Mouse (Mus musculus) T-cell, adult 2 months (primary cell): ENCODE results near the gene Tdo2.

Source experiments
- DNase-seq: peaks from one replicate; pipeline ENCODE4 v3.0.0; 2022; ENCODE audit warnings: low spot score

Tdo2 gene

DNA sequence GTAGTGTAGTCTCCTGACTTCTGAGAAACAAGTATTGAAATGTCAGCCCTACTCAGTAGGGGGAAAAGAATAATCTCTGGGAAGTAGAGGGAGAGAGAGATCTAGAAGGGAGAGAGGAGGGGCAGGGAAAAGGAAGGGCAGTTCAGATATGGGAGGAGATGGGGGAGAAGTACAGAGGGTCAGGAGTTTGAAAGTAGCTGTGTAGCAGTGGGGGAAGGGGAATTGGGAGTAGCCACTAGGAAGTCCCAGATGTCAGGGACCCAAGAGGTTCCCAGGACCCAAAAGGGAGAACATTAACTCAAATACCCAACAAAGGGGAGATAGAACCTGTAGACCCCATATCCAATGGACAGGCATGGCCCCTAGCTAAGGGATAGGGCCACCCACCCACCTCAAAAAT is at the start of gene Tdo2:
TSS of gene Tdo2 (minus strand) at position 101 of the 400 bp plus-strand sequence.
- no peak for DNase-seq

DNA sequence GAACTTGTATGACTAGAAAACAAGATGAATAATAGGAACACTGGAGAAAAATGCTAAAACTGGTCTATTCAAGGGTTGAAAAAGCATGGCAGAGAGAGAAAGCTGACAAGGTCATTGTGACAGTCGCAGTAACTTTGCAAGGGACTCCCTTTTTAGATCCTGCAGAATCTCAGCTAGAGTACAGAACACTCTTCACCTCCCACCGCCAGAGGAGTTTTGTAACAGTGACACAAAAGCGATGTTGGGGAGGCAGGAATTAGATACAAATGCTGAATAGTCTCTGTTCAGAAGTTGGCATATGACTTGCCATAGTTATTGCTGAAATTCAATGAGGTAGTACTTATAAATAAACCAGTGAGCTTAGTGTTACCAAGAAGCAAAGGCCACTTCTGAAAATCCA is 47.1 kb upstream of the Tdo2 start:
- no peak for DNase-seq

DNA sequence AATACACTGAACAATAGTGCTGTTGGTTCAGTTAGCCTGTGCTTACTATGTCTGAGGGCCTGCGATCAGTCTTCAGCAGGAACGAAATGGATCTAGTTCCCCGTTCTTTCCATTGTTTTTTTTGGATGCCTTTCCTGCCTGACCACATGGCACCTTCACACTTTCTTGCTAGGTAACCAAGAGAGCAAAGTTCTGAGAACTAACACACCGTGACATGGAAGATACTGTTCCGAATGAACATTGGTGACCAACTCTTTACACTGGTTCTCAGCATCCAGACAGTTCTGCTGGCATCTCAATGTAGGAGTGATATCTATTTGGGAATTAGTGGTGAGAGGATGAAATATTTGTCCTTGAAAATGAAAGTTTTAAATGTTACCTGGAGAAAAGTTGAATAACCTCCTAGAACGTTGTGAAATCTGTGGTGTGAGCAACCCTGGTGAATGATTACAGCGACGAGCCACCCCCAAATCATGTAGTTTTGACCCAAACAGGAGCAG is 46.5 kb upstream of the Tdo2 start:
- DNase-seq, result no peak

DNA sequence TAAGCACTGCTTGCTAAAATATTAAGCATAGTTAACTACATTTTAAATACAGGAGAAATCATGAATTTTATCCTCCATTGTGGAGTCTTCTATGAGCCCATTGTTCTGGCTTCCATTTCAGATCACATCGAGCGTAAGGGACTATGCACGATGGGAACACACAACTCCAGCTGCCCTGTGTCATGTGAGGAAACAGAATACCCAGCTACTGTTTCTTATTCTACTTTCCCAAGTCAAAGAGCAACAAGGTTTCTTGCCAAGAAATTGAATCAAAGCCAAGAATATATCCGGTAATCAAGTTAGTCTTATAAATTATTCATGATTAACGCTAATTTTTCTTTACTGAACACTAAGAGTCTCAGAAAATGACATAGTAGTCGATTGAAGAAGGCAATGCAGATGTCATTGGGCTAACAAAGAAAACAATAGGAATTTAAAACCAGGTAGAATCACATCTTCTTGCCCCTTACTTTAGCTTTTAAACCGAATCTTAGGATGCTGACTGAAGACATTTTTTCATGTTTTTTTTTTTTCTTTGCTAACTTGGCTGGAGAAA is 38.2 kb upstream of the Tdo2 start:
- no peak for DNase-seq

DNA sequence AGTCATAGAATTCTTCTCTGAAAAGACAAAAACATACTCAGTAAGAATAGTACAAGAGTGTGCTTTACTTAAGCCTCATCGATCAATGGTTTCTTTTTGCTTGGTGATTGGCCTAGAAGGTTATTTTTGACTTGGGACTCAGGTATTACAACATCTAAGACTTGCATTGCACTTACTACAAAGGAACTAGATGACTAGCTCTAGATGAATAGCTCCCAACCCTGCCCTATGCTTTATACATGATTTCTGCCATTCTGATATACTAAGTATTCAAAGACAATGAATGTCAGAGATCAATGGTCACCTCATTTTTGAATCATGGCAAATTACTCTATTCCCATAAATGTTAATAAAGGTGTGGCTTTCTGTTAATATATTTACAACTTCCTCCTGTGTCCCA is 31.0 kb upstream of the Tdo2 start:
- DNase-seq, result no peak

DNA sequence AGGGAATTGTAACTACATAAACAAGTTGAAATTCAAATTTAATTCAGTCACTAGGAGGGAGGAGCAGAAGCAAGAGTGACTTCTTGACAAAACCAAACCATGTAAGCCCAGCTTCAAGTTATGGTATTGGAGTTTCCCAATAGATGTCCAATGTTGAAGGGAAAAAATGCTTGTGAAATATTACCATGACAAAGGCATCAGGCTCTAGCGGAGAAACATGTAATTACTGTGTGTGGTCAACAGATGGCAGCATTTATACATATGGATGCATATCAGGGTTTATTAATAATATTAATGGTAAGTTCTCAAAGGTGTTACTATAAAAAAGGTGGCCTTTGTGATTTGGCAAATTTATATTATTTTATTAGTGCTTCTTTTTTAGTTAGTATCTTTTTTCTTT is 20.0 kb upstream of the Tdo2 start:
- DNase-seq, result no peak

DNA sequence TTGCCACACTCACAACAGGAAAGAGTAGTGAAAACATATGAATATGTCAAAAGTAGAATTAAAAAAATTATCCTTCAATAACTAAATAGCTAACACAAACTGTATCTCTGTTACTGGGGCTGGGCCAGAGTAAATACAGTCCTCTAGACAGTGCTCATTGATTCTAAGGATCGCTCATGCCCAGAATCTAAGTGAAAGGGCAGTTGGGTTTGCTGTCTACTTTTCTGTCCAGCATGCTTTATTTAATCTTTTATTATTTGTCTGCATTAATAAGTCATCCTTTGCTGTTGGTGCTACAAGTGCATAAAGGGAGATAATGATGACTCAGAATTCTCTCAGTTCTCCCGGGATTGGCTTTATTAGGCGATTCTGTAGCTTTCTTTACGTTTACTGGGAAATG is 19.4 kb upstream of the Tdo2 start:
- DNase-seq, result no peak

DNA sequence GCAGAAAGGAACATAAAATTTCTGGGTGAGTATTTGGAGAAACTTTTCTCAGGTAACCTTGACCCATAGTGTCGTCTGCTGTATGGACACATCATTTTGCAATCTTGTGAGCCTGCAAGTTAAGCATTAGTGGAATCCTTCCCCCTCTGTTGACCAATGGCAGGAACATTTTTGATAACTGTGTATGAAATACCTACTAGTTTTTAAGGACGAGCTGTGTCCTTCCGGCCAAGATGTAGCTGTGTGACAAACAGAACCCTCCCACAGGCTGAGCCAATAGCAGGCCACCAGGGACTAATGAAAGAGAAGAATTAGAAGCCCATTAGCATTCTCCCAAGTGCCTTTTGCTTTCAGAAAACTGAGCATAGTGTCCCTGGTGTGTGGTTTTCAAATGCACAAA is 14.5 kb upstream of the Tdo2 start:
- DNase-seq, result no peak

DNA sequence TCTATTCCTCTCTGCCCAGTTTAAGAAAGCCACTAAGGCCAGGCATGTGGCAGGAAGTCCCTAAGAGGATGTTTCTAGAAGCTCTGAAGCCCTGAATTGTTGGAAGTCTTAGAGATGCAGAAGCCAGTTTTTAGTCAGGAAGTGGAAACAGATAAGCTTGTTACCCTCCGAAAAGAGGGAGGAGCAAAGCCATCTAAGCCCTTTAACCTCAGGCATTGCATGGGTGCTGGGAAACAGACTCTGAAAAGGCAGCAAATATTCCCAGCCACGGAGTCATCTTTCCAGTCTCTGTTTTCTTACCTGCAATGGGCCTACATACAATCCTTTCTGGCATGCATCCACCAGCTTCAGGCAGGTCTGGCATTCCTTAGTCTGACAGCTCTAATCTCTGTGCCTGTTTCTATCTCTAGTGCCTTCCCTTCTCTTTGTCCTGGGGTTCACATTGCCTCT is 13.7 kb upstream of the Tdo2 start:
- DNase-seq, result no peak

DNA sequence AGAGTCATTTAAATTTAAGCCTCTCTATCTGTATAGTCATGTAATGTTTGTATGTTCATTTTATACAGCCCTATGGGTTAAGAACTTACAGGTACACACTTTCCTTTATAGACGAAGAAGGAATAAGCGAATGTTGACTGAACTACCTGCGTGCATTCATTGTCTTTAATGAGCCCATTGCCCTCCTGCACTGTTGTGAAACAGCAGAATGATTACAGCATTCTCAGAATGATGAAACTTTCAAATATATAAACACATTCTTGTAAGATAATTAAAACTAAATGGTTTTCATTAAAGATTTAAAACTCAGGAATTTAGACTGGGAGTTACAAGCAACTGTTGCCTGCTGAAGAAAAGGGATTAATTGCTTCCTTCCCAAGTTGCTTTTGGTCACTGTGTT is 11.6 kb upstream of the Tdo2 start:
- no peak for DNase-seq

DNA sequence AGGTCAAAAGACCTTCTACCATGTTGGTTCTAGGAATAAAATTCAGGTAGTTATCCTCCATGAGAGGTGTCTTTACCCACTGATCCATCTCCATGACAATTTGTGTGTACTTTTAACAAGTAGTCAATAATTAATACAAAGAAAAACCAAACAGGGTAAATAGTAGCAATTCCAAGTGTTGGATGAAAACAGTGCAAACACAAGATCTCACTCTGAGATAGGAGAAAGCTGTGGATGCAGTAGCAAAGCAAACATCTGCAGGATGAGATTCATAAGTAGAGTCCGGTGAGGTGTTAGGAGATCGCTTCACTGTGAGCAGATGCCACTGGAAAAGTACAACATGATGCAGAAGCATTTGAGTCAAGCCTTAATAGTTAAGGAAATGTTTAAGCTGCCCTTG is 10.1 kb upstream of the Tdo2 start:
- DNase-seq, result no peak

DNA sequence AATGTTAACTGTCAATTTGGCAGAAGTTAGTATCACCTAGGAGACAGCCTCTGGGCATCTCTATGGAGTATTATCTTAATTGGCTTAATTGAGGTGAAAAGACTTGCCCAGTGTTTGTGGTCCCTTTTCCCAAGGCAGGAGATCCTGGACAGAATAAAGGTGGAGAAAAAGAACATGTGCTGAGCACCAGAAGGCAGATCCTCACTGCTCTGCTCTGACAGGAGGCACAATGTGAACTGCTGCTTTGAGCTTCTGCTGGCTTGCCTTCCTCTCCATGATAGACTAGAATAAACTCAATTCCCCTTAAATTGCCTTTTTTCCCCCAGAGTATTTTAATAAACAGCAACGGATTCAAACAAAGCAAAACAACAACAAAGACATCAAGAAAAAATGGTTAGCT is 9.1 kb upstream of the Tdo2 start:
- no peak for DNase-seq

DNA sequence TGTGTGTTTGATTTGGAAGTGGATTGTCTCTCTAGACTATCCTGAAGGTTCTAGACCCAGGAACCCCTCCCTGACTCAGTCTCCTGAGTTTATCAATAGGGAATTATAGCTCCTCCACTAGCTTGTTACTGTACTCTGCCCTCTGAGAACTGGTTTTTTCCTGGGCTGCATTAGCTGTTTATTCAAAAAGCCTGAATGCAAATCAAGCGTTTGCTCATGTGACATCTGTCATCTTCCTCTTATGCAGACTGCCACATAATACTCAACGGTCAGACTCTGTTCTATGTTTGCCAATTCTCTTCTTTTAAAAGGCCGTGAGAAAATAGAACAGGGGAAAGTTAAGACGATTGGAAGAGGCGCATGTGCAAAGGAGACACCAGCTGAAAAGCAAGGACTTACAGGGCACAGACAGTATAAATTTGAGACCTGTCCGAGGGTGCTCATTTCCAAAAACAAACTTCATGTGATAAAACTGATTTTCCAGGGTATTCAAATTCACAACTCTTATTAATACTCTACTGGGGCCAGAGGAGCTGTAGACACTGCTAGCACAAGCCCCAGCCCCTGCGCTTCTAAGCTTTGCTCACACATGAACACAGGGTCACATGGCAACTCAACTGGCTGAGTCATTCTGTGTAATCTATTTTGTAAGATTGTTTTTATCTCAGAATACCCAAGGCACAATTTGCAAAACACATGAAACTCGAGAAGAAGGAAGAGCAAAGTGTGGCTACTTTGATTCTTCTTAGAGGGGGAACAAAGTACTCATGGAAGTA is 7.3 kb upstream of the Tdo2 start:
- DNase-seq, result no peak

DNA sequence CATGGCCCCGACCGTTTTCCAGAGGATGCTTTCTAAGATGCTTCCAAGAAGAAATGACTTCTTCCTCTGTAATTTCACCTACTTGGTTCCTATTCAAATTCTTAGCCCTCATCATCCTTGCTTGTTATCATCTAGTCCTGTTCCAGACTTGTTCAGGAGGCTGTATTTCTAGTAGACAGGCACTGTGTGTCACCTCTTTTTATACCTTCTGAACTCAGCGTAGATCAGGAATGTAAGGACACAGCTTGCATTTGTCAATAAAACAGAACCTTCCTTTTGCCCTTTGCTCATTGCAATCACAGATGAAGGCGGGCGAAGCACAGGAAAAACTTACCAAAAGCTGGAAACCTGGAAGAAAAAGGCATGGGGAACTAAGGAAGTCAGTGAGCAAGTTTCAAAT is 6.0 kb upstream of the Tdo2 start, which contains the start of gene Asic5:
TSS of gene Asic5 (plus strand) at position 301 of the 400 bp plus-strand sequence.
- no peak for DNase-seq

DNA sequence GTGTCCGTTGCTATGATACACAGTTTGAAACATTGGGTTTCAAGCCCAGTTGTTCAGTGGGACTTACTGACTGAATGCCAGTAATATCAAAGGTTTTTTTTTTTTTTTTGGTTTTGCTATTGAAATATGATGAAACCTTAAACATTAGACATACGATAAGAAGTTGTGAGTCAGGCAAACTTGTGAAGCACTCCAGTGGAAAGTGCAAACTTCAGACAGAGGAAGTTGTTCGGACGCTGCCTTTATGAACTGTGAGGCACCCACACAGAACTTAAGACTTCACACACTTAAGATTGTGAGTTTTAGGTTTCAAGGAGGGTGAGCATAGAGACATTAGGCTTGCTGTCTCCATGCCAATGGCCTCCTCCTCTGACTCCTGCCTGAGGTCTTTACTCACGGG is 5.6 kb upstream of the Tdo2 start:
- no peak for DNase-seq

DNA sequence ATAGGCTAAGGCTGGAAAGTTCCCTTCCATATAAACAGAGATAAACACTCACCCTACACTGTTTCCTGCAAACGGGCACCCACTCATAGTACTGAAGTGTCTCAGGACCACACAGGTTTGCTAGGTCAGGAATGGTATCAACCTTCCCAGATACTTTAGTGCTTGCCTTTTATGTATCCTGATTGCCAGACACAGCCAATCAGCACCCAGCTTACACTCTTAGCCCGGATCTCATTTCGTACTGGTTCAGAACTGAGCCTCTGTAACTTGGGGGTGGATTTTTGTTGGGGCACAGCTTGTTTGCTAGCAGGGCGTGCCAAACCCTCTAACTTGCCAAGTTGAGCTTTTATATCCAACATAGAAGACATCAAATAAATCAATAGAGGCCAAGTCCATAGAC is 395 bp downstream of the Tdo2 start:
- DNase-seq, result no peak

DNA sequence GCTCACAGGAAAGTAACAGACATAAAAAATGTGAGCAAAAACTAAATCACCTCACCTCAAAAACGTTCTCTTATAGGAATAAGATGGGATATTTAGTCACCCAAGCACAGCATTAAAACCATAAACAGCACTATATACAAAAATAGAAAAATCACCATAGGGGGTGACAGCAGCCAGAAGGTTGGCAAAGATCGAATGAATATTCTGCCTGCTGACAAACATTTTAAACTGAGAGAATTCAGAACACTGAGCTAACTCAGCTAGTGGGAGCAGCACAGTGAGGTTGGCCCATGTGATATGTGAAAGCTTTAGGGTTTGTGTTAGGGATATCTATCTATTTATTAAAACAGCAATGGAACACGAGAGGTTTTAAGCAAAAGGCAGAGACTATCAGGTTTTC is 11.4 kb downstream of the Tdo2 start:
- no peak for DNase-seq

DNA sequence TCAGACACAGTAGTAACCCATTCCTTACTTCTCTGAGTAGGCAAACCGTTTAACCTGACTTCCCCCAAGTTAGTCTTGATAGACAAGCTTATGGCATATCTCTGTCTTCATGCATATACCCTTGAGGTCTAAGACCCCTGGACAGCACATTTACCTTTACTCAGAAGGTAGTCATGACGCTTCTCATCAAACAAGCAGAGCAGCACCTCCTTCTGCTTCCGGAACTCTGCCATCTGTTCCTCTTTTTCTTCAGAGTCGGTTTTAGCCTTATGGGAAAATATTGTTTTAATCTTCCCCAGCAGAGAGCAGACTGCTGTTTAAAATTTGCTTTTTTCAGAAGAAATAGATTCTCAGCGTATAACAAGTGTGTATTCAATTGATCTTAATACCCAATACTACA is 12.2 kb downstream of the Tdo2 start:
- DNase-seq, result no peak

DNA sequence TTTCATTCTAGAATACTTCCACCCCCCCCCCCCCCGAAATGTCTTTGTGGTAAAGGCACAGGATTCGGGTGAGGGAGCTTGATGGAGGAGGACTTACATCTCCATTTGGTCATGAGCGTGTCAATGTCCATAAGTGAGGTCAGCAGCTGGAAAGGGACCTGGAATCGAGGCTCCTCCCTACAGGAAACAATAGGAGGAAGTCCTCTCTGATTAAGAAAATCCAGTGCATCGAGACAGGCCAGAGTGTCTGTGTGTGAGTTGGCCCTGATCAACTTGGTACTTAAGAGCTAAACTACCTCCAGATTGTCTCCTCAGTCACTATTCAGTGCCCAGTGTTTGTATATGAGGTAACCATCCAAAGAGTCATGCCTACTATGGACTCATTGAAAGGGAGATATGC is 14.7 kb downstream of the Tdo2 start:
- no peak for DNase-seq

DNA sequence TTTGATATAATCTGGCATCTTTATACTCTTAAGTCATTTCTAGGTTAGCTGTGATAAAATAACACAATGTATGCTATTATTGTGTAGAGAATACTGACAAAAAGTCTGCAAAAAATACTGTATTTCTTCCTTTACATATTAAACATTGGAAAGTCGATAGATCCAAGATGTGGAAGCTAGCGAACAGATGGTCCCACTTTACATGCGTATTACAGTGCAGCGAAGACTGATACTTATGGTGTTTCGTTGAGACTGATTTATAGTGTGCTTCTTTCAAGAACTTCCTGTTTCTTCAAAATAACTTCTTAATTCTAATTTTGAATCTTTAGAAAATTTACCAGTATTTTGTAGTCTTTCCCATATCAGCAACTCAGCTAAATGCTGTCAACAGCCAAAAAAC is 18.5 kb downstream of the Tdo2 start:
- no peak for DNase-seq

DNA sequence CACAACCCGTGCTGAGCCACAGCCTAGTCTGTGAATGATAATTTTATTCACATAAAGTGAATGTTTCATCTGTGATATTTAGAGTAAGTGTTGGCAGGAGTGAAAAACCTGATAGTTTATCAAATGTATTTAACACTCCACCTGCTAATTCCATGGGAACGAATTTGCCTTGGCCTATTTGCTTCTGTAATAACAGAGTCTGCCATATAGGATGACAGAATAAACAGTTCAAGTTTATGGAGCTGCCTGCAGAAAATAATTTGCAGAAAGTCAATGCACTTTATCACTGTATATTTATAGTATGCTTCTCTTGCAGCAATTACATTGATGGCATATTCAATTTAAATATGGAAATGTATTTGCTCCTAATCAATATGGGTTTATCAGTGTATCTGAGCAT is 24.2 kb downstream of the Tdo2 start:
- DNase-seq, result no peak

DNA sequence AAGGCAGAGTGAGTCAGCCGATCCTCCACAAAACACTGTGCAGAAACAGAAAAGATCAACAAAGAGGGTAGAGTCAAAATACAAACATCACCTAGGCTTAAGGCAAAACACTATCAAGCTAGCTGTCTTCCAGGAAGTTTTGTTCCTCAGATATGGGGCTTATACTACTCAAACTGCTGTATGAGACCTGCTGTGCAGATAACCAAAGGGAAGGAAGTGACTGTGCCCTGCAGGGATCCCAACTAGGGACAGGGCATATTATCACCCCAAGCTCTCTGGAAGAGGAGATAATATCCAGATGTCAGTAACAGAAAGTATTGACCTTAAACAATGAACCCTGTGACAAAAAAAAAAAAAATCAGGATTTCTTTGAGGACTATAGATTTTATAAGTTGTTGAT is 27.0 kb downstream of the Tdo2 start:
- no peak for DNase-seq

DNA sequence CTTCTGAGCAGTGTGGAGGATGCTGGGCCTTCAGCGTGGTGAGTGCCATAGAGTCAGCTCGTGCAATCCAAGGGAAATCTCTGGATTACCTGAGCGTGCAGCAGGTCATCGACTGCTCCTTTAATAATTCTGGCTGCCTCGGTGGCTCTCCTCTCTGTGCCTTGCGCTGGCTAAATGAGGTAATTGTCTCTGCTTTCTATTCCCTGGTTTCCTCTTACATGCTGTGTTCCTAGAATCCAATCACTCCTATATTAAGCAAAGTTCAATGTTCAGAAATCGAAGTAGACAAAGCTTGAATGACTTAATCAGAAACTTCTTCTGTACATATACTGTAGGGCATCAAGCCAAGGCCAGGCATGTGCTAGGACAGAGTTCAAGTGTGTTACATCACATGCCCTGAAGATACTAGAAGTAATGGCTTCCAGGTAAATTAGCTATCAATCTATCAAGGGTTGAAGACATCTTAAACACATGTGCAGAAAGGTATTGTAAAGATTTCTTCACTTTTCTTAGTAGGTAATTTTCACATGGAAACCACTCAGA is 31.1 kb downstream of the Tdo2 start:
- no peak for DNase-seq

DNA sequence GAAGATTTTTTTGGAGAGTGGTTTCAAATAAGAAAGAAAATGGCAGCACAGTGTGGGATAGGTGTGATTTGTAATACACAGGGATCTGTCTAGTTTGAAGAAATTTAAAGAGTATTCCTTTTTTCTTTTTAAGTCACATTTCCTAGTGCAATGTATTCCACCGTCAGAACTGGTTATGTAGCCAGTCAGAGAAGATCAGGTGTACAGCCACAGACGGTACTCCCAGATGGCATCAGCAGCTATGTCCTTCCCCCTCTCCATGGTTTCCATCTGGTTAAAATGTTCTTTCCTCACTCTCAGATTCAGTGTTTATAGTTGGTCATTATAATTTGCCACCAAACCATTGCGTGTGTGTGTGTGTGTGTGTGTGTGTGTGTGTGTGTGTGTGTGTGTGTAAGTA is 32.9 kb downstream of the Tdo2 start:
- DNase-seq, result no peak
